Mouse (Mus musculus) testis, adult 10 weeks (tissue): ENCODE results near the gene Gm7995. TPM values are rescaled to one million over a fixed set of nuclear protein-coding genes. Genes with fewer than 3 reads are reported as not detected.

ENCODE experiments used
- polyA plus RNA-seq: library from polyadenylated mRNA; stranded (reverse); fragments of 350-450 nt; fragmentation: Illumina TruSeq; extraction: RNeasy Lipid Tissue Mini Kit (QIAGEN cat#74804); gene quantifications from one replicate; pipeline ENCODE4 v1.2.3, GENCODE M21; 2014; ENCODE audit warnings: low read depth, low replicate concordance

The Gm7995 gene
- 6.5 TPM for polyA plus RNA-seq

GRCm38 (mm10) chr14:42309910-42310309, at the start of gene Gm7995:
Gm7995 (plus strand) TSS chr14:42310210.

GRCm38 (mm10) chr14:42297258-42297657, 12.8 kb upstream of the Gm7995 start, which contains the start of gene Gm9611:
Gm9611 (minus strand) TSS chr14:42297358.

Other genes starting within 250 kb of the Gm7995 start
- gene Gm7951, start 192.8 kb upstream of the Gm7995 start, polyA plus RNA-seq: not detected
- 0.24 TPM for gene Gm17027, start 147.6 kb upstream of the Gm7995 start, polyA plus RNA-seq
- gene Gm3573, start 119.4 kb upstream of the Gm7995 start, polyA plus RNA-seq: 66.4 TPM
- 1.5 TPM for gene Gm17026, start 50.2 kb upstream of the Gm7995 start, polyA plus RNA-seq
- 0.70 TPM for gene Gm9611, start 12.9 kb upstream of the Gm7995 start, polyA plus RNA-seq
- gene Gm8005, start 129.5 kb downstream of the Gm7995 start, polyA plus RNA-seq: 1.2 TPM
- 5.5 TPM for gene Gm8011, start 153.7 kb downstream of the Gm7995 start, polyA plus RNA-seq
- 0.92 TPM for gene Gm8020, start 192.1 kb downstream of the Gm7995 start, polyA plus RNA-seq
- gene Gm8024, start 214.1 kb downstream of the Gm7995 start, polyA plus RNA-seq: 0.46 TPM